Mouse (Mus musculus) hindbrain, embryonic 11.5 days (tissue): ENCODE measurements at regions not wholly inside any gene's neighbourhood (a gene's known extent, or its start where the extent isn't known, plus 50 kb on each side); places are given as distances from the start of the nearest gene placed in this dataset.

Source experiments
- ATAC-seq: fragments of 200-750 bp; cut with Nextera tagmentation; 2 replicates; pipeline ENCODE4 v1.8.0; 2017; ENCODE audit warnings: mild to moderate bottlenecking, moderate TSS enrichment, moderate library complexity; ENCODE audit not compliant: low FRiP score
- DNase-seq: peaks from one replicate; pipeline ENCODE4 v3.0.0-alpha.2; 2015; ENCODE audit warnings: low spot score
- H3K27ac ChIP-seq: fragments of 300-500 bp; sonication (generic); 2 replicates; pipeline ENCODE4 v1.5.1; 2014; ENCODE audit warnings: mild to moderate bottlenecking, low read depth, low read length
- H3K27me3 ChIP-seq: fragments of 300-500 bp; sonication (generic); 2 replicates; pipeline ENCODE4 v1.6.1; 2014; ENCODE audit warnings: mild to moderate bottlenecking, low read length, moderate library complexity, mixed read lengths; ENCODE audit not compliant: control insufficient read depth, insufficient read depth
- H3K36me3 ChIP-seq: fragments of 300-500 bp; sonication (generic); 2 replicates; pipeline ENCODE4 v1.6.1; 2014; ENCODE audit warnings: mild to moderate bottlenecking, low read length, moderate library complexity, mixed read lengths; ENCODE audit not compliant: control insufficient read depth, insufficient read depth
- H3K4me1 ChIP-seq: fragments of 300-500 bp; sonication (generic); replicated peaks from 2 replicates; pipeline ENCODE4 v1.6.1; 2014; ENCODE audit warnings: low read length, mixed read lengths; ENCODE audit not compliant: control insufficient read depth, insufficient read depth
- H3K4me2 ChIP-seq: fragments of 300-500 bp; sonication (generic); replicated peaks from 2 replicates; pipeline ENCODE4 v1.6.1; 2014; ENCODE audit warnings: mild to moderate bottlenecking, low read depth, low read length
- H3K4me3 ChIP-seq: fragments of 300-500 bp; sonication (generic); 2 replicates; pipeline ENCODE4 v1.5.1; 2014; ENCODE audit warnings: low read depth, low read length
- H3K9ac ChIP-seq: fragments of 300-500 bp; sonication (generic); 2 replicates; pipeline ENCODE4 v1.6.1; 2014; ENCODE audit warnings: low read depth, low read length
- H3K9me3 ChIP-seq: fragments of 300-500 bp; sonication (generic); 2 replicates; pipeline ENCODE4 v1.6.1; 2016; ENCODE audit warnings: low read length; ENCODE audit not compliant: control insufficient read depth
- WGBS: fragments of 180-500 bp; shearing (Covaris S2); extraction: QIAGEN DNeasy Blood & Tissue Kit; methylation state at CpG from one replicate; pipeline ENCODE4 v1.1.7; 2014; 5-methylcytosine and 5-hydroxymethylcytosine counted together

DNA sequence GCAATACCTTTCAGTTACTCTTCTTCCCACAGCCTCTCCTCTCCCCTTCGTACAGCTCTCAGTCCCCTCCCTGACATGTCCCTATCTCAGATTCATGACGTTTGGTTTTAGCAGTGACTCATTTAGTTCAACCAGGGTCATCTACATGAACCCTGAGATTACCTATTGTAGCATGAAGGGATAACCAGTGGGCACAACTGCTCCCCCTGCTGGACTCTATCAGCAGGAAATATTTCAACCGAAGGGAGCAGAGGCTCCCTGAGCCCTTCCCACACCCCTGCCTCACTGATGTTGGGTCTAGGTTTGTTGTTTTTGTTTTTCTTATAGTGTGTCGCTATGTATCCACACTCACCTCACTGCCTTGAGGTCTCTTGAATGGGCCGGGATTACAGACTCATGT is 455.4 kb downstream of the Cdh26 start:
- Histone ChIP-seq H3K36me3 (no peaks in the 10 kb centered on the region), H3K27me3 (no peaks in the 10 kb centered on the region), H3K9ac (no peak overlapping the region), H3K4me1 (no peaks in the 10 kb centered on the region), H3K9me3 (no peaks in the 10 kb centered on the region), H3K27ac (no peak overlapping the region), H3K4me2 (no peak overlapping the region), H3K4me3 (no peak overlapping the region)
- ATAC-seq: no peak
- WGBS: 54% methylated on average over 5 of the region's 5 CpGs
- peak; percentile 43 for DNase-seq

DNA sequence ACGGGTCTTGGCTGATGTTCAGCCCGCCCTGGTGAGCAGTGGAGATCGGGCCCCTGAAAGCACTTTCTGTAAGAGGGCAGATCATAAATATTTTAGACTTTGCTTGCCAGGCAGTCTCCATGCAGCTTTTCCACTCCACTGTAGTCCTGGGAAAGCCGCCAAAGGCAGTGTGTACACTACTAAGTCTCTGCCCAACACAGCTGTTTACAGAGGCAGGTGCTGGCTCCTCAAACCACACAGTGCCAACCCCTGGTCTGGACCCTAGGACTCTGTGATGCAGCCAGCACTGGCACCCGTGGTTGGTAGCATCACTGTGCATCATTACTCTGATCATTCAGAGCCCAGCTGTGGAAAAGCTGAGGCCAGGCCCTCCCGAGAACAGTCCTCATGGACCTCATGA is 458.4 kb downstream of the Cdh26 start:
- no peak for ATAC-seq
- Histone ChIP-seq H3K4me1 (no peaks in the 10 kb centered on the region), H3K9me3 (no peaks in the 10 kb centered on the region), H3K36me3 (no peaks in the 10 kb centered on the region), H3K4me3 (no peak overlapping the region), H3K27me3 (no peaks in the 10 kb centered on the region), H3K27ac (no peak overlapping the region), H3K9ac (no peak overlapping the region), H3K4me2 (no peak overlapping the region)
- no peak for DNase-seq
- 83% methylated on average over 6 of the region's 6 CpGs for WGBS

DNA sequence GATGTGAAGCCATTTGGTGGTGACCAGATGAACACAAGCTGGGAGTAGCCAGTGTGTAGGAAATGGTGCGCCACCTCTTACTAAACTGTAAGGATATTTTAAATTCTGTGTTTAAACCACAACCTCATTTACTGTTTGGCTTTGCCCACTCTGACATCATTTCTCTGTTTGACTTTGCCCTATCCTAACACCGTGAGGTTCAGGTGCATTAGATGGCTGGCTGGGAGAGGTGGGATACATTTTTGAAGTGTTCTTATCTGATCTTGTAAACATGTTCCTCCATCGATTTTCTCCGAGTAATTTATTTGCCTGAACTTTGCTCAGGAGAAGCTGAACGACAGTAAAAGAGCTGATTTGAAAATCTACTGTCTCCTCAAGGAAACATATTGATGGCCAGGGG is 472.1 kb downstream of the Cdh26 start:
- Histone ChIP-seq H3K27me3 (no peaks in the 10 kb centered on the region), H3K4me3 (no peak overlapping the region), H3K27ac (no peak overlapping the region), H3K36me3 (no peaks in the 10 kb centered on the region), H3K9ac (no peak overlapping the region), H3K4me2 (no peak overlapping the region), H3K4me1 (no peaks in the 10 kb centered on the region), H3K9me3 (no peaks in the 10 kb centered on the region)
- no peak for DNase-seq
- WGBS: 88% methylated on average over 5 of the region's 5 CpGs
- no peak for ATAC-seq

GRCm38 (mm10) chr2:178909325-178909724 is 479.0 kb downstream of the Cdh26 start:
- no peak for DNase-seq
- 84% methylated on average over 7 of the region's 7 CpGs for WGBS

DNA sequence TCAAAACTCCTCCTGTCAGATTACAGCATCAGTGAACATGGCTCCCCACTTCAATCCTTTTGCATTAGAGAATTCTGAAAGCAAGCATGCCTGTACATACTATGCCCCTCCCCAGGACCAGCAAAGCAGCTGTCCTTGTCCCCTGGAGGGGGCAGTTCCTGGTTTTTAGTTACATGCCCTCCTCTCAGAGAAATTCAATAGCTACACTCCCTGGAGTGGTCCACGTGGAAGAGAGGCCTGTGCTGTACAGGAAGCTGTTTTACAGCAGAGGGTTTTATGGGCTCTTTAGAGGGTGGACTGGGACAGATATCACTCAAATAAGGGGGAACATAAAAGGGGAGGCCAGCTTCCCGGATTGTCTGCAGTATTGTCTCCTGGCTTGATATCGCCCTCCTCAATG is 481.3 kb downstream of the Cdh26 start:
- no peak overlapping the region for H3K27ac ChIP-seq
- no peak overlapping the region for H3K9ac ChIP-seq
- no peaks in the 10 kb centered on the region for H3K27me3 ChIP-seq
- no peaks in the 10 kb centered on the region for H3K9me3 ChIP-seq
- ATAC-seq (no peak), DNase-seq (no peak)
- 73% methylated on average over 3 of the region's 3 CpGs for WGBS
- no peaks in the 10 kb centered on the region for H3K4me1 ChIP-seq
- H3K36me3 ChIP-seq: no peaks in the 10 kb centered on the region
- no peak overlapping the region for H3K4me2 ChIP-seq
- no peak overlapping the region for H3K4me3 ChIP-seq

More at GRCm38 (mm10) chr2:178909325-178909724, 479.0 kb downstream of the Cdh26 start:
- H3K27me3 ChIP-seq: no peaks in the 10 kb centered on the region
- H3K36me3 ChIP-seq: no peaks in the 10 kb centered on the region
- no peak for ATAC-seq
- H3K4me3 ChIP-seq: no peak overlapping the region
- no peak overlapping the region for H3K4me2 ChIP-seq
- H3K4me1 ChIP-seq: no peaks in the 10 kb centered on the region
- H3K9ac ChIP-seq: no peak overlapping the region
- no peaks in the 10 kb centered on the region for H3K9me3 ChIP-seq
- no peak overlapping the region for H3K27ac ChIP-seq

DNA sequence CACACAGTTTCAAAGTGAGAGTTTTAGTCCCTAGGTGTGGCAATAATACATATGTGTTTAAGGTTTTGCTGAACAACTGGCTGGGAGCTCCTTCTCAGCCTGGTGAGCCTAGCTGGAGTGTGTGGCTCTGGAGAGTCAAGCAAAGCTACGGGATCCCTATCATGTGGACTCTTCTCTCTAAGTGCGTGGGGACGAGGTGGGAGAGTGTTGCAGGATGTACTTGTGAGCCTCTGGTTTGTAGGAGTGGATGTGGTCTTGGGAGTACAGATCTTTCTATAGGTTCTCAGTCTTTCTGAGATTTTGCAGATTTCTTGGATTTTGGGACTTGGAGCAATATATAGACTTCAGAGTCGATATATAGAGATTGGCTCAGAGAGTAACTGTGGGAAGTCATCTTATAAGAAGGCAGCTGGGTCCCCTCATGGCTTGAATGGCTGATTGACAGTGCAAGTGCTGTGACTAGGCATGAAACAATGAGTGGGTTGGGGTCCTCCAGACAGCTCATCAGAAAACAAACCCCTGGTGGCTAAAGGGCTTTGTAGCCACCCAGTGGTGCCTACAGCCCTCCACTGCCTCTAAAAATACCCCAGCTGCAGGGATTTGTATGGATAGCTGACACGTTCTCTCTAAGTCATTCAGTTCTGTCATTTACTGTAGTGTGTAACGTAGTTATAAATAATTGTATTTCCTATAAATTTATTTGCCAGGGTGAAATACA is 486.1 kb downstream of the Cdh26 start:
- DNase-seq: peak; percentile 24
- Histone ChIP-seq H3K4me3 (no peak overlapping the region), H3K9ac (no peak overlapping the region), H3K36me3 (no peaks in the 10 kb centered on the region), H3K27me3 (no peaks in the 10 kb centered on the region), H3K4me2 (no peak overlapping the region), H3K27ac (no peak overlapping the region), H3K9me3 (no peaks in the 10 kb centered on the region), H3K4me1 (no peaks in the 10 kb centered on the region)
- 69% methylated on average over 6 of the region's 6 CpGs for WGBS
- ATAC-seq: peak; percentile 65

- no peaks in the 10 kb centered on the region for H3K27me3 ChIP-seq
- DNase-seq: no peak
- no peak for ATAC-seq
- H3K9me3 ChIP-seq: no peaks in the 10 kb centered on the region
- no peaks in the 10 kb centered on the region for H3K4me1 ChIP-seq
- no peak overlapping the region for H3K27ac ChIP-seq
- H3K4me3 ChIP-seq: no peak overlapping the region
- H3K4me2 ChIP-seq: no peak overlapping the region
- H3K36me3 ChIP-seq: no peaks in the 10 kb centered on the region
- no peak overlapping the region for H3K9ac ChIP-seq
- 82% methylated on average over 4 of the region's 4 CpGs for WGBS
Measured at GRCm38 (mm10) chr2:178924456-178925115, 494.3 kb downstream of the Cdh26 start.

- Histone ChIP-seq H3K36me3 (no peaks in the 10 kb centered on the region), H3K4me2 (no peak overlapping the region), H3K4me1 (no peaks in the 10 kb centered on the region), H3K4me3 (no peak overlapping the region), H3K9me3 (no peaks in the 10 kb centered on the region), H3K9ac (no peak overlapping the region), H3K27me3 (no peaks in the 10 kb centered on the region), H3K27ac (no peak overlapping the region)
- DNase-seq (no peak), ATAC-seq (no peak)
- WGBS: 81% methylated on average over 13 of the region's 13 CpGs
Measured at GRCm38 (mm10) chr2:178927038-178927660, 496.8 kb downstream of the Cdh26 start.

DNA sequence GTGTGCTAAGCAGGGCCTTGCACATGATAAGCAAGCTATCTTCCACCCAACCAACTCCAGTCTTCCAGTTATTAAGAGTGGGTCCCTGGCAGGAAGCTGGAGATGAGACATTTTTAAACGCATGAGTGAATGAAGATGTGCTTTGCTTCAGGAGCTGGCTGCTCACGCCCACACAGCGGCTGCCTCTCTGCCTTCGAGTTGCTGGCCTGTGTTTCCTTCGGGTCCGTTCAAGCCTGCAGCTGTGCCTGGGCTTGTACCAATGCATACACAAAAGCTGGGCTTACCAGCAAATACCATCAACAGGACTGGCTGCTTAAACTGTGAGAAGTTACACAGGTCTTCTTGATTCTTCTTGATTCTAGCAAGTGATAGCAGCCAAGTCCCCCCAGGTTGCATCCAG is 498.7 kb downstream of the Cdh26 start:
- Histone ChIP-seq H3K9me3 (no peaks in the 10 kb centered on the region), H3K9ac (no peak overlapping the region), H3K4me2 (no peak overlapping the region), H3K36me3 (no peaks in the 10 kb centered on the region), H3K4me1 (no peaks in the 10 kb centered on the region), H3K4me3 (no peak overlapping the region), H3K27me3 (no peaks in the 10 kb centered on the region), H3K27ac (no peak overlapping the region)
- DNase-seq (no peak), ATAC-seq (no peak)
- WGBS: 70% methylated on average over 6 of the region's 6 CpGs
